Mouse (Mus musculus): ENCODE measurements around the gene Sncb. TPM values are rescaled to one million over a fixed set of nuclear protein-coding genes. Genes with fewer than 3 reads are reported as not detected.

The Sncb gene
- polyA plus RNA-seq, 1 experiment from 2014 or later: 3.7 TPM

GRCm38 (mm10) chr13:54765281-54766191, 859 bp downstream of the Sncb start:
- ATAC-seq (ENCODE audit: insufficient read depth, low FRiP score, low TSS enrichment): 0 out of 2 replicates have a peak, but pooled peaks have one; percentile 9
- Histone ChIP-seq H3K4me3 (ENCODE audit: low read depth, low read length) (peak overlapping the region; percentile 40), H3K4me2 (ENCODE audit: low read depth) (peak overlapping the region; percentile 78), H3K36me3 (ENCODE audit: control insufficient read depth, insufficient read depth, low read length) (no peaks in the 10 kb centered on the region), H3K27ac (ENCODE audit: low read depth, low read length) (no peak overlapping the region), H3K27me3 (ENCODE audit: control insufficient read depth, insufficient read depth, low read length) (peaks cover 43% of the 10 kb centered on the region), H3K4me1 (ENCODE audit: control insufficient read depth, insufficient read depth, low read length) (peaks cover 5% of the 10 kb centered on the region; the same call in 1 of the 2 replicates), H3K9me3 (ENCODE audit: control insufficient read depth, low read length) (no peaks in the 10 kb centered on the region), H3K9ac (ENCODE audit: low read length) (peak overlapping the region; percentile 42)
- peak; percentile 22 for DNase-seq (ENCODE audit: low spot score)
- WGBS: 5% methylated on average over 44 of the region's 44 CpGs

- H3K27ac ChIP-seq (ENCODE audit: low read depth, low read length): no peak overlapping the region
- H3K4me1 ChIP-seq (ENCODE audit: control insufficient read depth, insufficient read depth, low read length): peaks cover 23% of the 10 kb centered on the region
- no peaks in the 10 kb centered on the region for H3K9me3 ChIP-seq (ENCODE audit: control insufficient read depth, low read length)
- H3K9ac ChIP-seq (ENCODE audit: low read length): no peak overlapping the region
- DNase-seq (ENCODE audit: low spot score): no peak
- no peak overlapping the region for H3K4me2 ChIP-seq (ENCODE audit: low read depth)
- no peaks in the 10 kb centered on the region for H3K36me3 ChIP-seq (ENCODE audit: control insufficient read depth, insufficient read depth, low read length)
- no peak for ATAC-seq (ENCODE audit: insufficient read depth, low FRiP score, low TSS enrichment)
- peaks cover 29% of the 10 kb centered on the region for H3K27me3 ChIP-seq (ENCODE audit: control insufficient read depth, insufficient read depth, low read length)
- WGBS: 77% methylated on average over 7 of the region's 7 CpGs
- no peak overlapping the region for H3K4me3 ChIP-seq (ENCODE audit: low read depth, low read length)
Observed at GRCm38 (mm10) chr13:54760906-54761305, 5.5 kb downstream of the Sncb start.

GRCm38 (mm10) chr13:54760164-54760795, 6.1 kb downstream of the Sncb start:
- H3K4me3 ChIP-seq (ENCODE audit: low read depth, low read length): no peak overlapping the region
- no peaks in the 10 kb centered on the region for H3K36me3 ChIP-seq (ENCODE audit: control insufficient read depth, insufficient read depth, low read length)
- ATAC-seq (ENCODE audit: insufficient read depth, low FRiP score, low TSS enrichment): no peak
- H3K4me1 ChIP-seq (ENCODE audit: control insufficient read depth, insufficient read depth, low read length): peaks cover 21% of the 10 kb centered on the region
- H3K27ac ChIP-seq (ENCODE audit: low read depth, low read length): no peak overlapping the region
- H3K27me3 ChIP-seq (ENCODE audit: control insufficient read depth, insufficient read depth, low read length): peaks cover 23% of the 10 kb centered on the region
- H3K4me2 ChIP-seq (ENCODE audit: low read depth): no peak overlapping the region
- no peak for DNase-seq (ENCODE audit: low spot score)
- H3K9ac ChIP-seq (ENCODE audit: low read length): no peak overlapping the region
- no peaks in the 10 kb centered on the region for H3K9me3 ChIP-seq (ENCODE audit: control insufficient read depth, low read length)
- WGBS: 51% methylated on average over 8 of the region's 8 CpGs

GRCm38 (mm10) chr13:54759496-54759895, 6.9 kb downstream of the Sncb start:
- WGBS: 5% methylated on average over 7 of the region's 7 CpGs
- no peaks in the 10 kb centered on the region for H3K9me3 ChIP-seq (ENCODE audit: control insufficient read depth, low read length)
- 0 out of 2 replicates have a peak overlapping the region, but pooled peaks have one; percentile 32 for H3K4me3 ChIP-seq (ENCODE audit: low read depth, low read length)
- H3K27ac ChIP-seq (ENCODE audit: low read depth, low read length): no peak overlapping the region
- ATAC-seq (ENCODE audit: insufficient read depth, low FRiP score, low TSS enrichment) (no peak), DNase-seq (ENCODE audit: low spot score) (no peak)
- peak overlapping the region; percentile 50 for H3K9ac ChIP-seq (ENCODE audit: low read length)
- H3K4me1 ChIP-seq (ENCODE audit: control insufficient read depth, insufficient read depth, low read length): peaks cover 21% of the 10 kb centered on the region
- H3K36me3 ChIP-seq (ENCODE audit: control insufficient read depth, insufficient read depth, low read length): no peaks in the 10 kb centered on the region
- peaks cover 15% of the 10 kb centered on the region for H3K27me3 ChIP-seq (ENCODE audit: control insufficient read depth, insufficient read depth, low read length)
- H3K4me2 ChIP-seq (ENCODE audit: low read depth): peak overlapping the region; percentile 62

- Histone ChIP-seq H3K4me2 (ENCODE audit: low read depth) (peak overlapping the region; percentile 62), H3K4me1 (ENCODE audit: control insufficient read depth, insufficient read depth, low read length) (peaks cover 21% of the 10 kb centered on the region), H3K9me3 (ENCODE audit: control insufficient read depth, low read length) (no peaks in the 10 kb centered on the region), H3K27ac (ENCODE audit: low read depth, low read length) (peak overlapping the region; percentile 79; the same call in 1 of the 2 replicates), H3K36me3 (ENCODE audit: control insufficient read depth, insufficient read depth, low read length) (no peaks in the 10 kb centered on the region), H3K27me3 (ENCODE audit: control insufficient read depth, insufficient read depth, low read length) (peaks cover 11% of the 10 kb centered on the region), H3K4me3 (ENCODE audit: low read depth, low read length) (peak overlapping the region; percentile 32), H3K9ac (ENCODE audit: low read length) (peak overlapping the region; percentile 50)
- DNase-seq (ENCODE audit: low spot score) (no peak), ATAC-seq (ENCODE audit: insufficient read depth, low FRiP score, low TSS enrichment) (no peak)
- WGBS: 1% methylated on average over 29 of the region's 29 CpGs
Observed at GRCm38 (mm10) chr13:54758756-54759470, 7.5 kb downstream of the Sncb start.

- H3K36me3 ChIP-seq (ENCODE audit: control insufficient read depth, insufficient read depth, low read length): no peaks in the 10 kb centered on the region
- no peaks in the 10 kb centered on the region for H3K9me3 ChIP-seq (ENCODE audit: control insufficient read depth, low read length)
- H3K4me1 ChIP-seq (ENCODE audit: control insufficient read depth, insufficient read depth, low read length): peaks cover 21% of the 10 kb centered on the region
- peak overlapping the region; percentile 79 for H3K27ac ChIP-seq (ENCODE audit: low read depth, low read length)
- H3K4me2 ChIP-seq (ENCODE audit: low read depth): peak overlapping the region; percentile 62
- H3K4me3 ChIP-seq (ENCODE audit: low read depth, low read length): peak overlapping the region; percentile 32
- peak; percentile 95 for DNase-seq (ENCODE audit: low spot score)
- under 1% methylated on average over 43 of the region's 43 CpGs for WGBS
- peaks cover 4% of the 10 kb centered on the region; the same call in 1 of the 2 replicates for H3K27me3 ChIP-seq (ENCODE audit: control insufficient read depth, insufficient read depth, low read length)
- H3K9ac ChIP-seq (ENCODE audit: low read length): peak overlapping the region; percentile 50
- ATAC-seq (ENCODE audit: insufficient read depth, low FRiP score, low TSS enrichment): peak; percentile 78
Observed at GRCm38 (mm10) chr13:54758045-54758755, 8.2 kb downstream of the Sncb start.

GRCm38 (mm10) chr13:54757093-54757830, 9.1 kb downstream of the Sncb start:
- ATAC-seq (ENCODE audit: insufficient read depth, low FRiP score, low TSS enrichment) (no peak), DNase-seq (ENCODE audit: low spot score) (no peak)
- Histone ChIP-seq H3K9ac (ENCODE audit: low read length) (peak overlapping the region; percentile 47; the same call in 1 of the 2 replicates), H3K27ac (ENCODE audit: low read depth, low read length) (peak overlapping the region; percentile 79; the same call in 1 of the 2 replicates), H3K4me1 (ENCODE audit: control insufficient read depth, insufficient read depth, low read length) (peaks cover 21% of the 10 kb centered on the region), H3K9me3 (ENCODE audit: control insufficient read depth, low read length) (no peaks in the 10 kb centered on the region), H3K27me3 (ENCODE audit: control insufficient read depth, insufficient read depth, low read length) (peaks cover 3% of the 10 kb centered on the region; the same call in 1 of the 2 replicates), H3K36me3 (ENCODE audit: control insufficient read depth, insufficient read depth, low read length) (no peaks in the 10 kb centered on the region), H3K4me2 (ENCODE audit: low read depth) (peak overlapping the region; percentile 62), H3K4me3 (ENCODE audit: low read depth, low read length) (peak overlapping the region; percentile 32)
- 49% methylated on average over 10 of the region's 10 CpGs for WGBS

Data from neural tube, embryonic 11.5 days (tissue).